Mouse (Mus musculus) right cerebral cortex, postnatal 14 days (tissue): ENCODE measurements at regions not wholly inside any gene's neighbourhood (a gene's known extent, or its start where the extent isn't known, plus 50 kb on each side); places are given as distances from the start of the nearest gene placed in this dataset.

Experiments used
- DNase-seq: peaks from one replicate; pipeline ENCODE4 v3.0.0; 2022

- no peak for DNase-seq
Observed at GRCm38 (mm10) chr8:116116625-116117024, 388.1 kb upstream of the Dynlrb2 start.

DNA sequence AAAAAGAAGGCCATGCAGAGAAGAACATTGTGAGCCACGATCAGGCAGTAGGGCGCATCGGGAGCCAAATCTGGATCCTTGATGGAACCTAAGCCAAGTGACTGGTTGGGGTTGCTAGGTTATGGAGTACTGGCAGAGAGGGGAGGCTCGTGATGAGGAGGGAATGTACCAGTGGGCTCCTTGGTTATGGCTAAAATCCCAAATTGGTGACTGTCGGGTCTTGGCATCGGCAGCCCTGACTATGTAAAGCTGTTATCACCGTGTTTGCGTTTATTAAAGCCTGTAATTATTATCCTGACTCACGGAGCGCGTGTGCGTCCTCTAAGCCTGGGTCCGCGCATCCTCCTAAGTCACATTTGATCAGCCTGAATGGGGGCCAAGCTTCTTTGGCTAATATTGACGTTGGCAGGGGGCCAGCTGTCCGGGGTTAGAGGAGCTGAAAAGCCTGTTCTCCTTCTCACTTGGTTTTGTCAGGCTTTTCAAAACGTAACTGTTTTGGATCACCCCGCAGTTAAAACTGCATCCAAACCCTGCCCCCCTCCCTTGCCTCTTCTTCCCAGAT, 388.9 kb upstream of the Dynlrb2 start:
- DNase-seq: peak; percentile 60

DNA sequence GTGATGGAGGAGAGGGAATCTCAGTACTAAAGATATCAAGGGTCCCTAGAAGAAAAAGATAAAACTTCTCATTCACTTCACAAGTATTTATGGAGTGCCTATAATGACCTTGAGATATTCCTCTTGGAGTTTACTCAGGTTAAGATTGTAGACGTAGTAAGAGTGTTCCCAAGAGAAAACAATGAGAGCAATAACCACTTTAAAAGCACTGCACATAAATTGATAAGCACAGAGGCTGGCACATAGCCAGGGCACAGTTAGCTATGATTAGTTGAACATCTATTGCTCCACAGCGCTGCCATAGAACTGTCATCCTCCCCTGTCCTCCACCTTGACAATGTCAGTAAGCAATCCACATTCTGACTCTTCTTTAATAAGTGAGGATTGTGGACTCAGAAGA, 389.8 kb upstream of the Dynlrb2 start:
- no peak for DNase-seq

GRCm38 (mm10) chr8:116114502-116114901, 390.3 kb upstream of the Dynlrb2 start:
- peak; percentile 13 for DNase-seq

- peak; percentile 6 for DNase-seq
Observed at GRCm38 (mm10) chr8:116111168-116111567, 393.6 kb upstream of the Dynlrb2 start.

- no peak for DNase-seq
Observed at GRCm38 (mm10) chr8:116096666-116097065, 389.1 kb upstream of the Maf start.

- no peak for DNase-seq
Observed at GRCm38 (mm10) chr8:116083156-116083555, 375.6 kb upstream of the Maf start.

- DNase-seq: no peak
Observed at GRCm38 (mm10) chr8:116078849-116079407, 371.3 kb upstream of the Maf start.

DNA sequence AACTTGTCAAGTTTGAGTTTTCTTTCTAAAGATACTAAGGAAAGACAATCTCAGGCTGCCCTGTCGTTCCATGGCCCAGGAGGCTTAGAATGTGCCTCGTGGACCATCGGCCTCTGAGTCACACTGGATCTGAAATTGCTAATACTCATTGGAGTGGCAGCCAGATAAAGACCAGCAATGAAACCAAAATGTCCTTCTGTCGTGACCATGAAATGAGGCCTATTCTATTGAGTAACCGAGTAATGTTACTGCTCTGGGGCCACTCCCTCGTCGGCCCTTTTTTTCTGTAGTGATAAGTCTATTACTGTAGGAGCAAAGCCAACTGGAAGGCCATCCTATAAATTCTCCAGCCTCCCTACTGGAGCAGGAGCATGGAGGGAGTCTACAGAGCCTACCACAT, 363.9 kb upstream of the Maf start:
- no peak for DNase-seq

GRCm38 (mm10) chr8:116069538-116069937, 361.9 kb upstream of the Maf start:
- DNase-seq: no peak

DNA sequence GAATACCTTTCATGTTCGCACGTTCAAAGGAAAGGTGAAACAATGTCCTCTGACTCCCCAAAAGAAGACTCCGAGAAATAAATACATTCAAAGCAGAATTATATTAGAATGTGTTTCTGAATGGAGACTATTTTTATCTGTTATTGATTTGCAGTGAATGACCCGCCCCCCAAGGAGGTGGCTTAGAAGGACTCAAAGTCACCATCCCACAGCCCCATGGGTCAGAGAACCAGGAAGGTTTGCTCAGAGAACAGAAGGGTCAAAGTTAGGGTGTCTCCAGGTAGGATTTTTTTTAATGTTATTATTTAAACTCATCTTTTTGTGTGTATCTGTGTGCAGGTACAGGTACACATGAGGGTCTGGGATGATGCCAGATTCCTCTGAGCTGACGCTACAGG, 360.4 kb upstream of the Maf start:
- no peak for DNase-seq

DNA sequence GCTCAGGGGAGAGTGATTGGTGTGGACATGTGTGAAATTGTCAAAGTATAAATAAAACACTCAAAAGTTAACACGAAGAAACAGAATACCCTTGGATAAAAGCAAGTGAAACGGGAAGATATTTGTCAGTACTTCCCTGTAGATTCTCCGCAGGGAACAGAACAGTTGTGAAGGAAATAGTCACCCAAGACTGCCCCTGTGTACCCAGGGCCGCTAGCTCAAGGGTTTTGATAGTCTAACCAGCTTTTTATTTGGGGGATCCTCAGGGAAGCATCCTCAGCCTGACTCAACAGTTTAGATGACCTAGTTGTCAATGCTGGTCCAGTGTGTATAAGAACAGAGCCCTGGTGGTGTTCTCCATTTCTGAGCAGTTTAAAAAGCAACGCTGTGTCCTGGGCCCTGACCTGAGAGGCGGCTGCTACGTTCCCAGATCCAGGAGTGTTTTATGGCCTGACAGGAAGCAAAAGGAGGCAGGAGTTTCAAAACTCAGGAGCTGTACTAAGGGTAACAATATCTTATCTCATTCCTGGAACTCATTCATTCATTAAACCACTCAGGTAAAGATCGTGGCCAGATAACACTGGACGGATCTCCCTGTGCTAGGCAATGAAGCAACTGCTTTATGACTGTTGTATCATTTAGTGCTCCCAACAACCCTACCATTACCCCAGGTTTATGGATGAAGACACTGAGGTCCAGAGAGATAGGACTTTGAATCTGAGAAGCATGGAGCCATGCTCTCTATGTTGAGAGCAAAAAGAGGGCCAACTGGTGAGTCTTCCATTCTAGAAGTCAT, 359.8 kb upstream of the Maf start:
- no peak for DNase-seq

GRCm38 (mm10) chr8:116065871-116066270, 358.3 kb upstream of the Maf start:
- no peak for DNase-seq

GRCm38 (mm10) chr8:116065327-116065726, 357.7 kb upstream of the Maf start:
- DNase-seq: no peak

- no peak for DNase-seq
Observed at GRCm38 (mm10) chr8:116064562-116064961, 357.0 kb upstream of the Maf start.

- no peak for DNase-seq
Observed at GRCm38 (mm10) chr8:116063541-116063940, 355.9 kb upstream of the Maf start.

DNA sequence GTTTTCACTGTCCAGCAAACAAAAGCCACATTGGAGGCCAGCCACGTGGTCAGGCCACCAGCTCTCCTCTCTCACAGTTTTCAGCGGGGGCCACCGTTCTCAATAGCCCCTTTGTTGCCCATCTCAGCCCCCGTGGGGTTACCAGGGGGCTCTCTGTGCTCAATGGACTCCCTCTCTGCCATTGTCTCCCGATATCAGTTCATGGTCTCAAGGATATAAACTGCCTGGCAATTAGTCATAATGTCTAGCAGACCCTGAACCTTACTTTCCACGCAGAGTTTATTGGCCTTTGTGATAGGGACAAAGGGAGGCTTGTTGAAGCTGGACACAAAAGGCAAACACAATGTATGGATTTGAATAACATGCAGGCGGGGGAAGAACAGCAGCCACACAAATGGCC, 345.9 kb upstream of the Maf start:
- no peak for DNase-seq

DNA sequence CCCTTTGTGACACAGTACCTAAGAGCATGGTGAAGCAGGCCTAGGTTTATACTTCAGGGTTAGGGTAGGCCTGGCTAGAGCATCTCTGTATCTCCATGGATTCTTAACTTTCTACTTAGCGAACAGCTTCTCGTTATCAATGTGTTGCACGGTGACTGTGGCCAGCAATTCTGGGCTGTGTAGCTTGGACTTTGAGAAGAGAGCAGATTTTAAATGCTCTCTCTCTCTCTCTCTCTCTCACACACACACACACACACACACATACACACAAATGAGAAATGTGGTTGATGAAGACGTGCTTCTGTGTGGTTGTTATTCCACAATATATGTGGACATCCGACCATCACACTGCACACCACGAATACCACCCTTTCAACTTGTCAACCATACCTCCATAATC, 345.4 kb upstream of the Maf start:
- no peak for DNase-seq

GRCm38 (mm10) chr8:116048480-116048879, 340.9 kb upstream of the Maf start:
- DNase-seq: no peak

DNA sequence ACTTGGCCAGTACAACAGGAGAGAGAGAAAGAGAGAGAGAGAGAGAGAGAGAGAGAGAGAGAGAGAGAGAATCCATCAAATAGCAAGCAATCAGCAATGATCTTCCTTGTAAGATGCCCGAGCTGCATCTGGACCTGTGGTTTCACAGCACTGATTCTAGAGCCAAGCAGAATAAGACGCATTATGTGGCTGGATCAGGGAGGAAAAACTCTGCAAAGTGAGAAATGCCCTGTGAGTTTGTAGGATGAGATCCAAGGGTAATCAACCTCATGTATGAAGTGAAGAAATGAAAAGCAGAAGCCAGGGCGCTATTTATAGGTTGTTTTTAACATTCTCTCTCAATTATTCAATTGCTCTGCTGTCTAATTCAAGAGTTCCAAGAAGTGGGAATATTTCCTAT, 339.3 kb upstream of the Maf start:
- no peak for DNase-seq

- DNase-seq: no peak
Observed at GRCm38 (mm10) chr8:116045526-116045925, 337.9 kb upstream of the Maf start.

- no peak for DNase-seq
Observed at GRCm38 (mm10) chr8:116043381-116043780, 335.8 kb upstream of the Maf start.

DNA sequence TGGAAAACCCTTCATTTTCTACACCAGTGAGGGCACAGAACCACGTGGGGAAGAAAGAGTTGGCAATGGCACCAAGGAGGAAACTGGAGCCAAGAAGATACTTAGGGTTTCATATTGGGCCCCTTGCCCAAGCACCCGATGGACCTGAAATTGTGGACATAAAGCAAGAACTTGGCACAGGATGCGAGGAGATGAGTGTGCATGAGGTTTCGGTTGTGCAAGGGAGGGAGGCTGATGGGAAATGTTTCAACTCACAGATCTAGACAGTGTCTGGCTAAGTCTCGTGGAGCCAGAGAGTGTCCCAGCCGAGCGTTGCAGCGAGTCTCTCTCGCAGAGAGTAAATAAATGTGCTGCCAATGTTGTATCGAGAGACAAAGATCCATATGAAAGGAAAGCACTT, 323.4 kb upstream of the Maf start:
- no peak for DNase-seq

DNA sequence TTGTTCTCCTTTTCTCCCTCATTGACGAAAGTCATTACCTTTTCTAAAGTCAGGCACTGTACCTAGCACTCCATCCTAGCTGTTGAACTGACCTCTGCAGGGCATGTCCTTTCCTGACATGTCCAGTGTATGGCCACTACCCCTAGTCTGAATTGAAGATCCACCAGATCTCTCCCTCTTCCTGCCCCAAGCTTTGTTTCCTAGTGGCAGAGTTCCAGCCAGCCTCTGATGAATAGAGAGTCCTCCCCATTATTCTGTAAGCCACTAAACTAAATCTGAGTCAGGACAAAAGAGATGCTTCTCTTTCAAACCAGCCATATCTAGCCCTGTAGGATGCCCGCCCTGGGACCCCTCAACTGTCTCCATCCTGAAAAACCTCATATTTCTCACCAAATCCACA, 317.7 kb upstream of the Maf start:
- DNase-seq: no peak

GRCm38 (mm10) chr8:116024811-116025210, 317.2 kb upstream of the Maf start:
- DNase-seq: no peak
